Comparison of ENCODE assay signal across 15 mouse cellular contexts in the genomic region with DNA sequence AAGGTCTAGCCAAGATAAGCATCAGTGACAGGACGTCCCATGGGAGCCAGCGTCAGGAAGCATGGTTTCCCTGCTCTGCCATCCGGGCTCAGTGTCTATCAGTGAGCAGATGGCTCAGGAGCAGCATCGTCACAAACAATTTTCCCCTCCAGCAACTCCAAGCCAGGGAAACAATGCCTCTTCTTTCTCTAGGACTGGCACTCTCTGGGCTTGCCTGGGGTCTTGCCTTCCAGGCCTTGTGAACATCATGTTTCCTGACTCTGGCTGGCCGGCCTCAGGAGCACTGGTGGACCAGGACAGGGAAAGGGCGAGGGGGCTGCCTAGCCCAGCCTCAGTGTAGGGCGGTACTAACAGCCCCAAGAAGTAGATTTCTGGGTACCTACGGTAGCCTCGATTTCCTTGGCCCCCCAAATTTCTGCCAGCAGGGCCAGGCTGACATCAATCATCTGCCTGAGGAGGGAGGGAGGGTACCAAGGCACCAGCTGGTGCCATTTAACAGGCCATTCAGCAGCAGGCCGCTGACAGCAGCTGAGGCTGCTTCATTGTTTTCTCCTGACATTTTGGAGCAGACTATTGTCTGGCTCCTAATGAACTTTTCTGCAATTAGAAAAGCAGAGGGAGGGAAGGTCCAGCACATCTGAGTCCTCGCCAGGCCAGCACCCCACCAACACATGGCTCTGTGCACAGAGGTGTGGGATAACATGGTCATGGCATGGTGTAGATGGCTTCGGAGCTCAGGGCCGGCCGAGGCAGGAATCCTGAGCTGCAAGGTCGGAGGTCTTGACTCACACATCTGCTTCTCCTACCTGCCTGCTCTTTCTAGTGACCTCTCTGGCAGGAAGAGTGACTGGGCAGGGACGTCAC. TPM values are rescaled to one million over a fixed set of nuclear protein-coding genes. Genes with fewer than 3 reads are reported as not detected.
DNase-seq lines count a peak whose midpoint lies in the region; ATAC-seq lines count a peak whose summit lies in the region.
"Had no signal": no experiment of that assay in that cellular context is flagged by ENCODE, and none has a peak within 500 bp of the region (broad histone marks: within the 10 kb centered on the region; RNA-seq: fewer than 3 reads in every experiment).

No protein-coding gene starts in this region.

- H3K4me2 ChIP-seq in hindbrain, embryonic 14.5 days (replicated peaks): no peak overlapping the region
- H3K4me2 ChIP-seq in neural tube, embryonic 15.5 days: no peak overlapping the region
- H3K4me2 ChIP-seq: heart, embryonic 11.5 days had no signal

- WGBS in embryonic facial prominence, embryonic 10.5 days: 57% methylated on average over 16 of the region's 16 CpGs
- WGBS in hindbrain, embryonic 14.5 days: 30% methylated on average over 16 of the region's 16 CpGs
- WGBS in neural tube, embryonic 15.5 days: 31% methylated on average over 16 of the region's 16 CpGs

- 0 out of 2 replicates have a peak, but pooled peaks cover 5% of the 10 kb centered on the region for H3K27me3 ChIP-seq in embryonic facial prominence, embryonic 10.5 days (replicated peaks; ENCODE audit: low read depth, poor library complexity, severe bottlenecking)
- no peaks in the 10 kb centered on the region for H3K27me3 ChIP-seq in hindbrain, embryonic 14.5 days (ENCODE audit: control insufficient read depth, insufficient read depth, low read length)
- peaks cover 5% of the 10 kb centered on the region; the same call in 1 of the 2 replicates for H3K27me3 ChIP-seq in neural tube, embryonic 15.5 days (replicated peaks)

- 0 out of 2 replicates have a peak overlapping the region, but pooled peaks have one; percentile 40 for H3K27ac ChIP-seq in embryonic facial prominence, embryonic 10.5 days (replicated peaks)
- H3K27ac ChIP-seq in hindbrain, embryonic 14.5 days: peak overlapping the region; percentile 88
- H3K27ac ChIP-seq in neural tube, embryonic 15.5 days (replicated peaks): peak overlapping the region; percentile 74

- intact Hi-C loops in left cerebral cortex, postnatal 4 days (cut with DNase I): no loop called here
- intact Hi-C loops in heart, postnatal 10 days (cut with DNase I): loop anchor here (5.0 kb wide), 1 partner anchor 72 kb away; no protein-coding TSS in a partner anchor

- no peak overlapping the region for H3K4me3 ChIP-seq in embryonic facial prominence, embryonic 10.5 days
- H3K4me3 ChIP-seq in hindbrain, embryonic 14.5 days (replicated peaks; ENCODE audit: low read length): no peak overlapping the region
- no peak overlapping the region for H3K4me3 ChIP-seq in neural tube, embryonic 15.5 days (replicated peaks)
- H3K4me3 ChIP-seq: erythroblast, embryonic 14.5 days had no signal

- peaks cover 11% of the 10 kb centered on the region for H3K4me1 ChIP-seq in embryonic facial prominence, embryonic 10.5 days
- H3K4me1 ChIP-seq in hindbrain, embryonic 14.5 days (replicated peaks; ENCODE audit: control insufficient read depth, insufficient read depth, low read length): peaks cover 14% of the 10 kb centered on the region; the same call in 1 of the 2 replicates
- H3K4me1 ChIP-seq in neural tube, embryonic 15.5 days: peaks cover 10% of the 10 kb centered on the region

- peak; percentile 85 for ATAC-seq in hindbrain, embryonic 14.5 days (ENCODE audit: low FRiP score)
- ATAC-seq in neural tube, embryonic 15.5 days (ENCODE audit: low FRiP score): peak; percentile 63; the same call in 1 of the 2 replicates

- no peak overlapping the region for H3K9ac ChIP-seq in hindbrain, embryonic 14.5 days
- no peak overlapping the region for H3K9ac ChIP-seq in neural tube, embryonic 15.5 days (replicated peaks)

- 0 out of 2 replicates have a peak, but pooled peaks cover 2% of the 10 kb centered on the region for H3K9me3 ChIP-seq in embryonic facial prominence, embryonic 10.5 days
- no peaks in the 10 kb centered on the region for H3K9me3 ChIP-seq in hindbrain, embryonic 14.5 days (ENCODE audit: control insufficient read depth, low read length)
- no peaks in the 10 kb centered on the region for H3K9me3 ChIP-seq in neural tube, embryonic 15.5 days (replicated peaks)

- peaks cover 64% of the 10 kb centered on the region for H3K36me3 ChIP-seq in embryonic facial prominence, embryonic 10.5 days (replicated peaks)
- H3K36me3 ChIP-seq in hindbrain, embryonic 14.5 days (replicated peaks; ENCODE audit: control insufficient read depth, insufficient read depth): peaks cover 30% of the 10 kb centered on the region
- H3K36me3 ChIP-seq in neural tube, embryonic 15.5 days: peaks cover 41% of the 10 kb centered on the region

- peak; percentile 82 for DNase-seq in left cerebral cortex, postnatal 4 days
- DNase-seq in left cerebral cortex, adult 18-20 months (ENCODE audit: low spot score in 2 of 2): no peak
- DNase-seq in embryonic facial prominence, embryonic 10.5 days (ENCODE audit: low spot score): no peak
- peak; percentile 67 for DNase-seq in hindbrain, embryonic 14.5 days (ENCODE audit: low spot score)
- no peak for DNase-seq in T-cell, adult 2 months (ENCODE audit: low spot score)
- DNase-seq in heart, postnatal 10 days: no peak
- DNase-seq in urinary bladder, postnatal 25 days (ENCODE audit: low spot score): no peak
- DNase-seq: adrenal gland, adult 8-10 months; kidney, postnatal 10 days; spleen, adult 18-20 months had no signal

RNA-seq across cellular contexts. Expression of a gene that starts 22.3 kb away (rescaled TPM):
- 10 to 100 TPM; 34.2 to 35.0 TPM for total RNA-seq in left cerebral cortex, postnatal 4 days (2021)
- 10 to 100 TPM; 28.0 to 30.3 TPM for total RNA-seq in left cerebral cortex, adult 18-20 months (2021)
- polyA plus RNA-seq in embryonic facial prominence, embryonic 10.5 days (2016; fragmentation: Nextera tagmentation; extraction: Ambion mirVana): 14.8 and 14.9 TPM in 2 replicates
- polyA plus RNA-seq in hindbrain, embryonic 14.5 days (2014; fragmentation: Nextera tagmentation; extraction: Ambion mirVana): 10.0 and 12.0 TPM in 2 replicates
- polyA plus RNA-seq in neural tube, embryonic 15.5 days (2015; fragmentation: Nextera tagmentation; extraction: Ambion mirVana): 20.4 and 22.7 TPM in 2 replicates
- total RNA-seq in heart, postnatal 10 days (2021): 10 to 100 TPM; 64.9 to 69.7 TPM

RNA-seq across cellular contexts. Expression of a gene that starts 38.9 kb away (rescaled TPM):
- total RNA-seq in left cerebral cortex, postnatal 4 days (2021): under 1 TPM in 1 of 2 experiments, not detected in 1; 0.14 TPM
- total RNA-seq in left cerebral cortex, adult 18-20 months (2021): not detected
- polyA plus RNA-seq in embryonic facial prominence, embryonic 10.5 days (2016; fragmentation: Nextera tagmentation; extraction: Ambion mirVana): 1.1 and 2.5 TPM in 2 replicates
- 3.4 TPM in 2 replicates for polyA plus RNA-seq in hindbrain, embryonic 14.5 days (2014; fragmentation: Nextera tagmentation; extraction: Ambion mirVana)
- 3.5 and 5.0 TPM in 2 replicates for polyA plus RNA-seq in neural tube, embryonic 15.5 days (2015; fragmentation: Nextera tagmentation; extraction: Ambion mirVana)
- not detected for total RNA-seq in heart, postnatal 10 days (2021)
- total RNA-seq: liver, adult 2 months had no signal
- polyA plus RNA-seq: erythroblast, embryonic 14.5 days; heart, embryonic 11.5 days; liver, adult 2 months; urinary bladder, adult 2 months had no signal

Comparison
In these comparisons a context has a peak if more than half of its experiments do, and no peak if none do; other contexts are left out.
1. DNase-seq: peak in left cerebral cortex, postnatal 4 days (single experiment) and hindbrain, embryonic 14.5 days (single experiment); none in left cerebral cortex, adult 18-20 months (0 of 2), embryonic facial prominence, embryonic 10.5 days (single experiment), T-cell, adult 2 months (single experiment), heart, postnatal 10 days (0 of 2) and urinary bladder, postnatal 25 days (single experiment).
2. Peak in every context shown above with its lines, with median percentiles within 50 percentile points of each other: H3K27ac ChIP-seq.